Mouse (Mus musculus) limb, embryonic 14.5 days (tissue): Measurements from ENCODE around the gene Poc1a. TPM values are rescaled to one million over a fixed set of nuclear protein-coding genes. Genes with fewer than 3 reads are reported as not detected.

Experiments
- ATAC-seq: fragments of 200-750 bp; cut with Nextera tagmentation; 2 replicates; pipeline ENCODE4 v1.8.0; 2017; ENCODE audit warnings: low read depth, moderate number of reproducible peaks, moderate TSS enrichment; ENCODE audit not compliant: low FRiP score
- DNase-seq: peaks from one replicate; pipeline ENCODE4 v3.0.0-alpha.2; 2015; ENCODE audit warnings: low spot score
- H3K27ac ChIP-seq: fragments of 300-500 bp; sonication (generic); replicated peaks from 2 replicates; pipeline ENCODE4 v1.5.1; 2014; ENCODE audit warnings: low read depth, mild to moderate bottlenecking, low read length, moderate library complexity, mixed read lengths
- H3K27me3 ChIP-seq: fragments of 300-500 bp; sonication (generic); 2 replicates; pipeline ENCODE4 v1.6.1; 2014; ENCODE audit warnings: low read length, mixed read lengths; ENCODE audit not compliant: control insufficient read depth, insufficient read depth
- H3K36me3 ChIP-seq: fragments of 300-500 bp; sonication (generic); 2 replicates; pipeline ENCODE4 v1.6.1; 2014; ENCODE audit warnings: mild to moderate bottlenecking, low read length, moderate library complexity, mixed read lengths; ENCODE audit not compliant: control insufficient read depth, insufficient read depth
- H3K4me1 ChIP-seq: fragments of 300-500 bp; sonication (generic); 2 replicates; pipeline ENCODE4 v1.6.1; 2014; ENCODE audit warnings: antibody characterized with exemption, low read length, mixed read lengths; ENCODE audit not compliant: control insufficient read depth, insufficient read depth
- H3K4me2 ChIP-seq: fragments of 300-500 bp; sonication (generic); replicated peaks from 2 replicates; pipeline ENCODE4 v1.6.1; 2014; ENCODE audit warnings: low read depth, mild to moderate bottlenecking, low read length, moderate library complexity; ENCODE audit not compliant: severe bottlenecking
- H3K4me3 ChIP-seq: fragments of 300-500 bp; sonication (generic); replicated peaks from 2 replicates; pipeline ENCODE4 v1.5.1; 2014; ENCODE audit warnings: low read length
- H3K9ac ChIP-seq: fragments of 300-500 bp; sonication (generic); 2 replicates; pipeline ENCODE4 v1.6.1; 2014; ENCODE audit warnings: mild to moderate bottlenecking, low read depth, low read length, moderate library complexity; ENCODE audit not compliant: severe bottlenecking
- H3K9me3 ChIP-seq: fragments of 300-500 bp; sonication (generic); 2 replicates; pipeline ENCODE4 v1.6.1; 2016; ENCODE audit warnings: low read length; ENCODE audit not compliant: control insufficient read depth
- POLR2A ChIP-seq: fragments of 200-500 bp; IDR thresholded peaks from 2 replicates; pipeline ENCODE4 v1.8.0; 2012; ENCODE audit warnings: inconsistent platforms, mild to moderate bottlenecking, moderate library complexity, borderline replicate concordance; ENCODE audit not compliant: insufficient read depth, insufficient read length; ENCODE audit errors: extremely low read depth
- WGBS: fragments of 180-500 bp; shearing (Covaris S2); extraction: QIAGEN DNeasy Blood & Tissue Kit; methylation state at CpG from one replicate; pipeline ENCODE4 v1.1.7; 2014; 5-methylcytosine and 5-hydroxymethylcytosine counted together
- polyA plus RNA-seq, 2 experiments: library from polyadenylated mRNA; depleted of rRNA in 1 of 2; stranded (reverse) in 1 of 2; unstranded in 1 of 2; fragments of >200 nt; fragmentation: Nextera tagmentation in 1 of 2; extraction: Ambion mirVana in 1 of 2; gene quantifications; 2 replicates each; pipeline versions ENCODE4 v1.2.1 to v1.2.3; 2012 to 2014

Poc1a gene
- polyA plus RNA-seq, 2 experiments: 20.1 to 20.2 TPM

GRCm38 (mm10) chr9:106265358-106266075 lies 15.3 kb upstream of the Poc1a start:
- no peak overlapping the region for H3K27ac ChIP-seq
- no peaks in the 10 kb centered on the region for H3K36me3 ChIP-seq
- DNase-seq (no peak), ATAC-seq (no peak)
- H3K9ac ChIP-seq: no peak overlapping the region
- WGBS: 70% methylated on average over 12 of the region's 12 CpGs
- TF ChIP-seq POLR2A: no peak
- H3K4me2 ChIP-seq: no peak overlapping the region
- H3K27me3 ChIP-seq: no peaks in the 10 kb centered on the region
- H3K9me3 ChIP-seq: no peaks in the 10 kb centered on the region
- no peak overlapping the region for H3K4me3 ChIP-seq
- no peaks in the 10 kb centered on the region for H3K4me1 ChIP-seq

GRCm38 (mm10) chr9:106266936-106267657 lies 13.8 kb upstream of the Poc1a start:
- ATAC-seq (no peak), DNase-seq (no peak)
- no peak for TF ChIP-seq POLR2A
- Histone ChIP-seq H3K9ac (no peak overlapping the region), H3K36me3 (no peaks in the 10 kb centered on the region), H3K27ac (no peak overlapping the region), H3K9me3 (no peaks in the 10 kb centered on the region), H3K4me1 (no peaks in the 10 kb centered on the region), H3K4me2 (no peak overlapping the region), H3K27me3 (no peaks in the 10 kb centered on the region), H3K4me3 (no peak overlapping the region)
- WGBS: 65% methylated on average over 2 of the region's 2 CpGs

GRCm38 (mm10) chr9:106268421-106268820 lies 12.4 kb upstream of the Poc1a start:
- ATAC-seq (no peak), DNase-seq (no peak)
- H3K36me3 ChIP-seq: no peaks in the 10 kb centered on the region
- WGBS: 33% methylated on average over 3 of the region's 4 CpGs
- H3K9ac ChIP-seq: no peak overlapping the region
- H3K4me3 ChIP-seq: no peak overlapping the region
- TF ChIP-seq POLR2A: no peak
- no peak overlapping the region for H3K4me2 ChIP-seq
- H3K27me3 ChIP-seq: no peaks in the 10 kb centered on the region
- H3K9me3 ChIP-seq: no peaks in the 10 kb centered on the region
- H3K27ac ChIP-seq: no peak overlapping the region
- no peaks in the 10 kb centered on the region for H3K4me1 ChIP-seq

DNA sequence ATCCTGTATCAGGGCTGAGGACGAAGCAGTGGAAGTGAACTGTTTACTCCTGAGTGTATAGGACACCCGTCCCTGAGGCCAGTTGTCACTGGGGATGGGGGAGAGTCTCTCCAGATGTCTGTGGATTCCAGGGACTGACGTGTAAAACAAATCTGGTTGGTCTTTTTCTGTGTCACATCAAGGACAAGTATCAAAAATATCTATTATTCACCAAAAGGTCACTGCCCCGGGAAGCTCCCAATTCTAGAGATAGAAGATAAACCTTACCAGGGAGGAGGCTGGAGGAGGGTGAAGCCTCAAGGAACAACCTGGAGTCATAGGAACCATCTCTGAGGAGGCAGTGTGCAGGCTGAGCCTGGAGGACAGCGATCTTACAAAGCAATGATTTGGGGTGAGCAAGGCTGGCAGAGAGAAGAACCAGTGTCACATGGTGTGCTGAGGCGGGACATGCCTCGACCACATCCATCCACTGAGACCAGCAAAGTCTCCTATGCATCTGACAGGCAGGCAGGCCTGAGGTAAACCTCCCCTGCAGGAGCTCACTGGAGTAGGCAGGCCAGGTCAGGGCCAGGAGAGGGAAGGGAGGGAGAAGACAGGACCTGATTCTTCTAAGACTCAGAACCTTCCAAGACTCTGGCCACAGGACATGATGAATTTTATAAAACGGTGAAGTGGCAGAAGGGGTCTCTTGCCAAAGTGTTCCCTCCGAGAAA lies 11.6 kb upstream of the Poc1a start:
- ATAC-seq: no peak
- no peaks in the 10 kb centered on the region for H3K4me1 ChIP-seq
- H3K9me3 ChIP-seq: no peaks in the 10 kb centered on the region
- no peak for DNase-seq
- H3K27ac ChIP-seq: no peak overlapping the region
- no peaks in the 10 kb centered on the region for H3K27me3 ChIP-seq
- WGBS: 68% methylated on average over 9 of the region's 9 CpGs
- H3K36me3 ChIP-seq: no peaks in the 10 kb centered on the region
- TF ChIP-seq POLR2A: no peak
- no peak overlapping the region for H3K9ac ChIP-seq
- H3K4me2 ChIP-seq: no peak overlapping the region
- no peak overlapping the region for H3K4me3 ChIP-seq

DNA sequence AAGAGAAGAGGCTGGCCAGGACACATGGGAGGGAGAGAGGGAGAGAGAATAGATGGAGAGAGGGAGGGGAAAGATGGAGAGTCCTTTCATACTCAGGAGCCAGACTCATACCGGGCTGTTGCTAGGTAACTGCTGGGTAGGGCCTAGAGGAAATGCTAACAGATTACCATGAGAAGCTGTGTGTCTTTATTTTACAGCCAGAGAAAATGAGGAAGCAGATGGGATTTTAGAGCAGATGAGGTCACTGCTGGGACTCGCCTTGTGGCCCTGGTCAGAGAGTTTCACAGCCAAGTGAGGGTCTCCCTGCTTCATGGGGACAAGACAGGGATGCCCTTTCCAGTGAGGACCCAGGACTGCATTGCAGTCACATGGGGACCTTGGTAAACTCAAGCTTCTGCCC lies 11.0 kb upstream of the Poc1a start:
- Histone ChIP-seq H3K4me3 (no peak overlapping the region), H3K36me3 (no peaks in the 10 kb centered on the region), H3K27ac (no peak overlapping the region), H3K4me1 (no peaks in the 10 kb centered on the region), H3K9ac (no peak overlapping the region), H3K27me3 (no peaks in the 10 kb centered on the region), H3K4me2 (no peak overlapping the region), H3K9me3 (no peaks in the 10 kb centered on the region)
- no peak for TF ChIP-seq POLR2A
- ATAC-seq: no peak
- 37% methylated on average over 2 of the region's 2 CpGs for WGBS
- DNase-seq: no peak
